Mouse (Mus musculus) right cerebral cortex, postnatal 10 days (tissue): ENCODE data around the gene Gpr12.
"Not testable (repeated sequence)": the region's sequence is repeated elsewhere in the genome, so short reads cannot be mapped to it uniquely, and the experiment has no call there.

Experiments
- DNase-seq, 2 experiments: peaks; one replicate each; pipeline ENCODE4 v3.0.0; 2021; ENCODE audit warnings: low spot score in 2 of 2

The Gpr12 gene

GRCm38 (mm10) chr5:146584478-146585306 is at the start of gene Gpr12:
Gene Gpr12, minus strand, starts transcription at chr5:146585239.
- DNase-seq: peak; percentile 66 to 72

GRCm38 (mm10) chr5:146631602-146632001 is 46.6 kb upstream of the Gpr12 start:
- no peak for DNase-seq

- DNase-seq: peak in 1 of 2 experiments; percentile 59
Observed at GRCm38 (mm10) chr5:146630961-146631360, 45.9 kb upstream of the Gpr12 start.

- peak in 1 of 2 experiments; percentile 52 for DNase-seq
Observed at GRCm38 (mm10) chr5:146629636-146630035, 44.6 kb upstream of the Gpr12 start.

- no peak for DNase-seq
Observed at GRCm38 (mm10) chr5:146628804-146629203, 43.8 kb upstream of the Gpr12 start.

- DNase-seq: no peak
Observed at GRCm38 (mm10) chr5:146627901-146628300, 42.9 kb upstream of the Gpr12 start.

- DNase-seq: peak; percentile 75 to 84
Observed at GRCm38 (mm10) chr5:146625635-146626311, 40.7 kb upstream of the Gpr12 start.

GRCm38 (mm10) chr5:146611830-146612229 is 26.8 kb upstream of the Gpr12 start:
- DNase-seq: no peak

GRCm38 (mm10) chr5:146611009-146611408 is 26.0 kb upstream of the Gpr12 start:
- no peak for DNase-seq

- no peak for DNase-seq
Observed at GRCm38 (mm10) chr5:146609646-146610045, 24.6 kb upstream of the Gpr12 start.

- no peak for DNase-seq
Observed at GRCm38 (mm10) chr5:146607816-146608215, 22.8 kb upstream of the Gpr12 start.

- DNase-seq: no peak
Observed at GRCm38 (mm10) chr5:146606895-146607294, 21.9 kb upstream of the Gpr12 start.

- no peak for DNase-seq
Observed at GRCm38 (mm10) chr5:146606221-146606620, 21.2 kb upstream of the Gpr12 start.

GRCm38 (mm10) chr5:146599970-146600369 is 14.9 kb upstream of the Gpr12 start:
- DNase-seq: no peak

- DNase-seq: not testable (repeated sequence)
Observed at GRCm38 (mm10) chr5:146599216-146599615, 14.2 kb upstream of the Gpr12 start.

GRCm38 (mm10) chr5:146598215-146599119 is 13.4 kb upstream of the Gpr12 start:
- DNase-seq: peak; percentile 66 to 81

GRCm38 (mm10) chr5:146597503-146597874 is 12.4 kb upstream of the Gpr12 start:
- DNase-seq: no peak

- DNase-seq: no peak
Observed at GRCm38 (mm10) chr5:146596612-146597502, 11.8 kb upstream of the Gpr12 start.

- no peak for DNase-seq
Observed at GRCm38 (mm10) chr5:146592580-146592979, 7.5 kb upstream of the Gpr12 start.

GRCm38 (mm10) chr5:146591636-146592035 is 6.6 kb upstream of the Gpr12 start:
- DNase-seq: no peak

- no peak for DNase-seq
Observed at GRCm38 (mm10) chr5:146590987-146591386, 5.9 kb upstream of the Gpr12 start.
